Mouse (Mus musculus): ENCODE data around the gene Rasgef1b. TPM values are rescaled to one million over a fixed set of nuclear protein-coding genes. Genes with fewer than 3 reads are reported as not detected.

Rasgef1b gene
- polyA plus RNA-seq, 1 experiment: 0.26 TPM

GRCm38 (mm10) chr5:99348257-99348849, 380.5 kb downstream of the Rasgef1b start:
- TF ChIP-seq POLR2A (IDR thresholded peaks at IDR 0.05; ENCODE audit: insufficient read length, low read depth) (no peak), E2F4 (IDR thresholded peaks at IDR 0.05; ENCODE audit: insufficient read depth) (no peak), USF1 (IDR thresholded peaks at IDR 0.05; ENCODE audit: low read depth) (no peak), MYOG (IDR thresholded peaks at IDR 0.05; ENCODE audit: control insufficient read depth in 1 of 3, insufficient read depth in 1 of 3, insufficient read length in 2 of 3, low read depth in 2 of 3) (no peak), MAX (IDR thresholded peaks at IDR 0.05; ENCODE audit: low read depth) (no peak), REST (IDR thresholded peaks at IDR 0.05; ENCODE audit: insufficient read depth, insufficient read length) (no peak), TCF12 (IDR thresholded peaks at IDR 0.05; ENCODE audit: insufficient read depth, poor library complexity, severe bottlenecking) (no peak), SRF (IDR thresholded peaks at IDR 0.05; ENCODE audit: control insufficient read depth, insufficient read length, low read depth) (no peak), MYOD1 (IDR thresholded peaks at IDR 0.05; ENCODE audit: control insufficient read depth in 1 of 3, insufficient read length in 2 of 3, low read depth in 2 of 3) (no peak), TCF3 (IDR thresholded peaks at IDR 0.05; ENCODE audit: insufficient read length, low read depth) (no peak), POLR2AphosphoS2 (IDR thresholded peaks at IDR 0.05; ENCODE audit: insufficient read length, low read depth) (no peak), CEBPB (IDR thresholded peaks at IDR 0.05; ENCODE audit: insufficient read depth, poor library complexity, severe bottlenecking) (no peak)
- Histone ChIP-seq H3K36me3 (ENCODE audit: control insufficient read depth, insufficient read depth) (no peaks in the 10 kb centered on the region), H3K27me3 (ENCODE audit: control insufficient read depth, insufficient read depth, insufficient read length) (peaks cover 11% of the 10 kb centered on the region)

GRCm38 (mm10) chr5:99342527-99342926, 386.3 kb downstream of the Rasgef1b start:
- peaks cover 5% of the 10 kb centered on the region for H3K27me3 ChIP-seq (ENCODE audit: control insufficient read depth, insufficient read depth, insufficient read length)
- no peak overlapping the region for H3K4me3 ChIP-seq
- H3ac ChIP-seq (ENCODE audit: control insufficient read depth, insufficient read length): no peak overlapping the region
- H3K4me2 ChIP-seq (ENCODE audit: low read depth): no peak overlapping the region
- no peaks in the 10 kb centered on the region for H3K36me3 ChIP-seq (ENCODE audit: control insufficient read depth, insufficient read depth)
- H3K79me2 ChIP-seq (ENCODE audit: control insufficient read depth, insufficient read depth): no peaks in the 10 kb centered on the region
- TF ChIP-seq REST (IDR thresholded peaks at IDR 0.05; ENCODE audit: insufficient read depth, insufficient read length) (no peak), MYOG (IDR thresholded peaks at IDR 0.05; ENCODE audit: control insufficient read depth in 1 of 3, insufficient read depth in 1 of 3, insufficient read length in 2 of 3, low read depth in 2 of 3) (no peak), POLR2AphosphoS2 (IDR thresholded peaks at IDR 0.05; ENCODE audit: insufficient read length, low read depth) (no peak), TCF12 (IDR thresholded peaks at IDR 0.05; ENCODE audit: insufficient read depth, poor library complexity, severe bottlenecking) (no peak), TCF3 (IDR thresholded peaks at IDR 0.05; ENCODE audit: insufficient read length, low read depth) (no peak), MAX (IDR thresholded peaks at IDR 0.05; ENCODE audit: low read depth) (no peak), POLR2A (IDR thresholded peaks at IDR 0.05; ENCODE audit: insufficient read length, low read depth) (no peak), CEBPB (IDR thresholded peaks at IDR 0.05; ENCODE audit: insufficient read depth, poor library complexity, severe bottlenecking) (no peak), SRF (IDR thresholded peaks at IDR 0.05; ENCODE audit: control insufficient read depth, insufficient read length, low read depth) (no peak), USF1 (IDR thresholded peaks at IDR 0.05; ENCODE audit: low read depth) (no peak), E2F4 (IDR thresholded peaks at IDR 0.05; ENCODE audit: insufficient read depth) (no peak), MYOD1 (IDR thresholded peaks at IDR 0.05; ENCODE audit: control insufficient read depth in 1 of 3, insufficient read length in 2 of 3, low read depth in 2 of 3) (no peak)

More at GRCm38 (mm10) chr5:99348257-99348849, 380.5 kb downstream of the Rasgef1b start:
- H3K4me2 ChIP-seq (ENCODE audit: low read depth): no peak overlapping the region
- H3K4me3 ChIP-seq: no peak overlapping the region
- H3K79me2 ChIP-seq (ENCODE audit: control insufficient read depth, insufficient read depth): no peaks in the 10 kb centered on the region
- H3ac ChIP-seq (ENCODE audit: control insufficient read depth, insufficient read length): no peak overlapping the region

GRCm38 (mm10) chr5:99340311-99340989, 388.4 kb downstream of the Rasgef1b start:
- H3ac ChIP-seq (ENCODE audit: control insufficient read depth, insufficient read length): no peak overlapping the region
- no peaks in the 10 kb centered on the region for H3K79me2 ChIP-seq (ENCODE audit: control insufficient read depth, insufficient read depth)
- H3K36me3 ChIP-seq (ENCODE audit: control insufficient read depth, insufficient read depth): no peaks in the 10 kb centered on the region
- TF ChIP-seq MAX (IDR thresholded peaks at IDR 0.05; ENCODE audit: low read depth) (no peak), MYOD1 (IDR thresholded peaks at IDR 0.05; ENCODE audit: control insufficient read depth in 1 of 3, insufficient read length in 2 of 3, low read depth in 2 of 3) (no peak), TCF12 (IDR thresholded peaks at IDR 0.05; ENCODE audit: insufficient read depth, poor library complexity, severe bottlenecking) (no peak), E2F4 (IDR thresholded peaks at IDR 0.05; ENCODE audit: insufficient read depth) (no peak), SRF (IDR thresholded peaks at IDR 0.05; ENCODE audit: control insufficient read depth, insufficient read length, low read depth) (no peak), POLR2A (IDR thresholded peaks at IDR 0.05; ENCODE audit: insufficient read length, low read depth) (no peak), REST (IDR thresholded peaks at IDR 0.05; ENCODE audit: insufficient read depth, insufficient read length) (no peak), MYOG (IDR thresholded peaks at IDR 0.05; ENCODE audit: control insufficient read depth in 1 of 3, insufficient read depth in 1 of 3, insufficient read length in 2 of 3, low read depth in 2 of 3) (no peak), USF1 (IDR thresholded peaks at IDR 0.05; ENCODE audit: low read depth) (no peak), POLR2AphosphoS2 (IDR thresholded peaks at IDR 0.05; ENCODE audit: insufficient read length, low read depth) (no peak), TCF3 (IDR thresholded peaks at IDR 0.05; ENCODE audit: insufficient read length, low read depth) (no peak), CEBPB (IDR thresholded peaks at IDR 0.05; ENCODE audit: insufficient read depth, poor library complexity, severe bottlenecking) (no peak)
- no peak overlapping the region for H3K4me3 ChIP-seq
- H3K4me2 ChIP-seq (ENCODE audit: low read depth): peak overlapping the region; percentile 55
- H3K27me3 ChIP-seq (ENCODE audit: control insufficient read depth, insufficient read depth, insufficient read length): peaks cover 5% of the 10 kb centered on the region

- Histone ChIP-seq H3K4me2 (ENCODE audit: low read depth) (peak overlapping the region; percentile 55), H3K36me3 (ENCODE audit: control insufficient read depth, insufficient read depth) (no peaks in the 10 kb centered on the region), H3K79me2 (ENCODE audit: control insufficient read depth, insufficient read depth) (no peaks in the 10 kb centered on the region), H3K27me3 (ENCODE audit: control insufficient read depth, insufficient read depth, insufficient read length) (no peaks in the 10 kb centered on the region), H3K4me3 (no peak overlapping the region), H3ac (ENCODE audit: control insufficient read depth, insufficient read length) (no peak overlapping the region)
- TF ChIP-seq TCF12 (IDR thresholded peaks at IDR 0.05; ENCODE audit: insufficient read depth, poor library complexity, severe bottlenecking): no peak
- no peak for TF ChIP-seq POLR2AphosphoS2 (IDR thresholded peaks at IDR 0.05; ENCODE audit: insufficient read length, low read depth)
- TF ChIP-seq MYOD1 (IDR thresholded peaks at IDR 0.05; ENCODE audit: control insufficient read depth in 1 of 3, insufficient read length in 2 of 3, low read depth in 2 of 3): no peak
- TF ChIP-seq REST (IDR thresholded peaks at IDR 0.05; ENCODE audit: insufficient read depth, insufficient read length): no peak
- TF ChIP-seq TCF3 (IDR thresholded peaks at IDR 0.05; ENCODE audit: insufficient read length, low read depth): no peak
- TF ChIP-seq CEBPB (IDR thresholded peaks at IDR 0.05; ENCODE audit: insufficient read depth, poor library complexity, severe bottlenecking): no peak
- no peak for TF ChIP-seq POLR2A (IDR thresholded peaks at IDR 0.05; ENCODE audit: insufficient read length, low read depth)
- TF ChIP-seq MAX (IDR thresholded peaks at IDR 0.05; ENCODE audit: low read depth): no peak
- no peak for TF ChIP-seq USF1 (IDR thresholded peaks at IDR 0.05; ENCODE audit: low read depth)
- no peak for TF ChIP-seq SRF (IDR thresholded peaks at IDR 0.05; ENCODE audit: control insufficient read depth, insufficient read length, low read depth)
- no peak for TF ChIP-seq E2F4 (IDR thresholded peaks at IDR 0.05; ENCODE audit: insufficient read depth)
- TF ChIP-seq MYOG (IDR thresholded peaks at IDR 0.05; ENCODE audit: control insufficient read depth in 1 of 3, insufficient read depth in 1 of 3, insufficient read length in 2 of 3, low read depth in 2 of 3): no peak
Measured at GRCm38 (mm10) chr5:99339790-99340189, 389.1 kb downstream of the Rasgef1b start.
